Mouse (Mus musculus): ENCODE measurements around the gene Col27a1. TPM values are rescaled to one million over a fixed set of nuclear protein-coding genes. Genes with fewer than 3 reads are reported as not detected.

Col27a1 gene
- total RNA-seq, 2 experiments from 2014 or later: 1.2 TPM; not detected in 1

DNA sequence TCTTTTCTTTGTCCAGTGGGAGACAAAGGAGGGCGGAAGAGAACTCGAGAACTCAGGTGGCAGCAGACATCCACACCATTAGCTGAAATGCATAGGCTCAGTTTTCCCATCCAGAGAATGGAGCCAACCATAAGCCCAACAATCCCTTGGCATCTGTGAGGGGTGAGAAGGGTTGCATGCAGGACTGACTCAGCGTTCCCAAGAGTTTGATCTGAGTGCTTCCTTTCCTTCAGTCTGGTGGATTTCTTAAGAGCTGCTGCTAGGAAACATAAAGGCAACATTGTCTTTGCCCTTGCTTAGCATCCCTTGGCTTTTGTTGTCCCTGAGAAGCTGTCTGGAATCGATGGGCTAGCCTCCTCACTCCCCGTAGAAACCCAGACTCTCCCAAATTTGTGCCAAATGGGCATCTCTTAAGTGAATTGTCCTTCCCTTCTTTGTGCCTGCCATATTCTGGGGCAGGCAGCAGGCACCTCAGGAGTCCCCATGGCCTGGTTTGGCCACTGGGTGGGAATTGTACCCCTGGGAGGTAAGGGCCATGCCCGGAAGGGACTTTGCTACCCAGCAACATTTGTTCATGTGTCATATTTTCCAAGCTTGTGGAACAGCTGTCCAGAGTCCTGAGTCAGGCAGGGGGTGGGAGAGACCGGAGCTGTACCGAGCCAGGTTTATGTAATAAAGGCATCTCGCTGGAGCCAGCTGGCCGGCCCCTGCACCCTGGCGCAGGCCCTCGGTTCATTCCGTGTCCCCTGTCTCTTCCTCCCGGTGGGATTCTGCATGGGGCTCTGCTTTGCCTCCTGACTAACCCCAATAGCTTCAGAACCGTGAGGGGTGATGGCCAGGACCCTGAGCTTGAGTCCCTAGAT lies 7.5 kb downstream of the Col27a1 start:
- no peak for ATAC-seq (replicated peaks; ENCODE audit: low FRiP score, low TSS enrichment, poor library complexity, severe bottlenecking)

DNA sequence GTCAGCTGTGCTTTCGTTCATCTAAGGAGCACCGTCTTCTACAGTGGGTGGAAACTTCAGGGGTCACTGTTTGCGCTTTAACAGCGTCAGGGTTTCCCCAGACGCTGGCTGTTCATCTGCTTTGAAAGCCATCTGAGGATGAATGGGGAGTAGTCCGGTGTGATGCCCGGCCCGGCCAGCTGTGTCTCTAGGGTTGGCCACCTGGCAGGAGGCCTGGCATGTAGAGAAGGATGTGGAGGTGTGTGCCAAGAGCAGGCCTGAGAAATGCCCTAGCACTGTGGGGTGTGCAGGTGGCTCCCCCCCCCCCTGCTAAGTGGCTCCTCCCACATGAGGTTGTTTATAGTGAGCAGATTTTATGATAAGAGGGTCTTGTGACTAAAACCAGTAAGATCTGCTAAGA lies 8.4 kb downstream of the Col27a1 start:
- no peak for ATAC-seq (replicated peaks; ENCODE audit: low FRiP score, low TSS enrichment, poor library complexity, severe bottlenecking)

DNA sequence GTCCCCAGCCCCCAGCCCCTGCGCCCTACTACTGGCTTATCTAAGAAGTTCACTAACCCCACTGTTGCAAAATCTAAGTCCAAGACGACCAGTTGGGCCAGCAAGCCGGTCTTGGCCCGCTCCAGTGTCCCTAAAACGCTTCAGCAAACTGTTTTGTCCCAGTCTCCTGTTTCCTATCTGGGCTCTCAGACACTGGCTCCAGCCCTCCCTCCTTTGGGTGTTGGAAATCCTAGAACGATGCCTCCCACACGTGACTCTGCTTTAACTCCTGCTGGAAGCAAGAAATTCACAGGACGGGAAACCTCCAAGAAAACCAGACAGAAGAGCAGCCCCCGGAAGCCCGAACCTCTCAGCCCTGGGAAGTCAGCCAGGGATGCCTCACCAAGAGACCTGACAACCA lies 11.6 kb downstream of the Col27a1 start:
- ATAC-seq (replicated peaks; ENCODE audit: low FRiP score, low TSS enrichment, poor library complexity, severe bottlenecking): no peak

DNA sequence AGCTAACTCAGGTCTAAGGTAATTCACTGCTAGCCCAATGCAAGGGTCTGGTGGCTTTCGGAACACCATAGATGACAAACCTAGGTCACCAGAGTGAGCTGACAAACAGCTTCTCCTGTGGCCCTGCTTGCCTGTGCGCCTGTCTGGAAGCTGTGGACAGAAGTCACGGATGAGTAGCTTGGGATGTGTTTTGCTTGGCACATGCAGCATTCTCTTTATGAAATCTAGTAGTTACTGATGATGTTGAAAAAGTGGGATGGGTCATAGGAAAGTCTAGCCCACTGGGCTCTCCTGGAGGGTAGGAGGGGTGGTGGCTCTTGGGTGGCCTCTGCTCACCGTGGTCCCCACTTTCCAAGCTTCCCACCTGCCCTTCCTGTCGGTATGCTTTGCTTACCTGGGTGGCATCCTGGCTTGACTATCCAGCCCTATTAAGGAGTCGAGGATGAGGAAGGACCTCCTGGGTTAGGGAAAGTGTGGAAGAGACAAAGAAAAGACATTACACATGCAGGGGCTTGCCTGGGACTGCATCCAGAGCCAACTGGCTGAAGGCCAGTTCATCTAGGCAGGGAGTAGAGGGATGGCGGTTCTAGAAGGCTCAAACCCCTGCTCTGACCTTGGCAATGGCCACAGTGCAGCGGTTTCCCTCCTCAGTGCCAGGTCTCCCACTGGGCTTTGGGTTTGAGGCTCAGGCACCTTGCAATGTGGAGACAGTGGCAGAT lies 12.5 kb downstream of the Col27a1 start:
- ATAC-seq (replicated peaks; ENCODE audit: low FRiP score, low TSS enrichment, poor library complexity, severe bottlenecking): no peak

DNA sequence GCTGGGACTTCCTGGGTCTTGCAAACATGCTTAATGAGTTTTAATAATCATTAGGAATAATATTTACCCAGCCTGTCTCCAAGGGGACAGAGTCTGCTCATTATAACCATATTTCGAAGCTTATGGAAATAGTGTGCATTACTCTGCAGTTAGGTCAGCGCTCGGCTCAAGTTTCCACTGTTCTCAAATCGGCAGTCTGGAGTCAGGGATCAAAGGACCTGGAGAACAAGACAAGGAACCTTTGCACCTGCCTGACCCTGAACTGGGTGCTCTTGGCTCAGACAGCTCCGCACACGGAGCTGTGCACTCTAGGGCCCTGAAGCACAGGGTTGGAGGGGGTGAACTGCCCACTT lies 13.1 kb downstream of the Col27a1 start:
- no peak for ATAC-seq (replicated peaks; ENCODE audit: low FRiP score, low TSS enrichment, poor library complexity, severe bottlenecking)

DNA sequence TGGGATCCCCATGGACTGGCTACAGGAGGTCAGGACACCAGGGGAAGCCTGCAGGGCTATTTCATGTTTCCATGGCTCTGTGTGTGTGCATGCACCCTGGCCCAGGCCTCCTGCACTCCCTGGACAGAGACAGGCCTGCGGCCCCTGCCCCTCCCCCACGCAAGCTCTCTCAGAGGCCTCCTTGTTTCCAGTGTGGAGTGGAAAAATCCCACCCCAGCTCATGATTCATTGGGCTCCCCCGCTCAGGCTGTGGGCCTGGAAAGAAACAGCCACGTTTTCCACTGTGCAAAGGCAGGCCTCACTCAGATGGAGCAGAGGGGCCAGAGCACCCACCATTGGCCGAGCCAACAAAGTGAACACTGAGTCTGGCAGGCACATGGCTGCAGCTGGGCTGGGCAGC lies 15.1 kb downstream of the Col27a1 start:
- ATAC-seq (replicated peaks; ENCODE audit: low FRiP score, low TSS enrichment, poor library complexity, severe bottlenecking): no peak

DNA sequence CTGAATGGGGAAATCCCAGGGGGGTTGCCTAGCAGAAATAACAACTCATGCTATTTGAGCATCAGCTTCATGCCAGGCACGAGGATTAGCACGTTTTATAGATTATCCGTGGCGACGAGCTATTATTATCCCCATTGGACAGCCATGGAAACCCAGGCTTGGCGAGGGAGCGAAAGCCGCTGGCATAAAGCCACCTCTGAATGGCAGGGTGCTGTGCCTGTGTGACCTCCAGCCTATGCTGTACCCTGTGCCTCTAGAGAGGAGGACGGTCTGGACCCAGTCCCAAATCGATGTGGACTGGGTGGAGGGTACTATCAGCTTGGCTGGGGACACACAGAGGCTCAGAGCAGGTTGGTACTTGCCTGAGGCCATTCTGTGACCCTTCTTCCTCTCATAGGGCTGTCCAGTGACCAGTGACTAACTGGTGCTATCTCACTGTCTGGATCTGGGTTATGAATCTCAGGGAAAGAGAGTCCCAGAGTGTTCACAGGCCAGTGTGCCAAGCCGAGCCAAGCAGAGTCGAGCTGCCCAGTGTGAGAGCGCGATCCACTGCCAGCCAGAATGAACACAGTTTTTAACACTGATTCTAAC lies 16.3 kb downstream of the Col27a1 start:
- ATAC-seq (replicated peaks; ENCODE audit: low FRiP score, low TSS enrichment, poor library complexity, severe bottlenecking): no peak

DNA sequence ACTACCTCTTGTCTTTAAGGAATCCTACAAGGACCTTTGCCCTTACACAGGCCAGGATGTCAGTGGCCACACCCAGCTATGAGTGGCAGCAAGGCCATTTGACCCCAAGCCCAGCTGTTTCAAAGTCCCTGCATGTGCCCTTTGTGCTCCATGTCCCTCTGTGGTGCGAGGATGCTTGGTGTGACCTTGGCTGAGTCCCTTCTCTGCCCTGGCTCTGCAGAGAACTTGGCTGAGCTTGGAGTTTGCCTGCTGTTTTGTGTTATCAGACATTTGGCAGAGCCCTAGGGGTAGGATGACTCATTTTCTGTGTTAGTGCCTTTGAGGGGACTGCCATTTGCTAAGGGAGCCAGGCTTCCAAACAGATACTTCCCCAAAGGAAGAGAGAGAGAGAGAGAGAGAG lies 17.3 kb downstream of the Col27a1 start:
- no peak for ATAC-seq (replicated peaks; ENCODE audit: low FRiP score, low TSS enrichment, poor library complexity, severe bottlenecking)

DNA sequence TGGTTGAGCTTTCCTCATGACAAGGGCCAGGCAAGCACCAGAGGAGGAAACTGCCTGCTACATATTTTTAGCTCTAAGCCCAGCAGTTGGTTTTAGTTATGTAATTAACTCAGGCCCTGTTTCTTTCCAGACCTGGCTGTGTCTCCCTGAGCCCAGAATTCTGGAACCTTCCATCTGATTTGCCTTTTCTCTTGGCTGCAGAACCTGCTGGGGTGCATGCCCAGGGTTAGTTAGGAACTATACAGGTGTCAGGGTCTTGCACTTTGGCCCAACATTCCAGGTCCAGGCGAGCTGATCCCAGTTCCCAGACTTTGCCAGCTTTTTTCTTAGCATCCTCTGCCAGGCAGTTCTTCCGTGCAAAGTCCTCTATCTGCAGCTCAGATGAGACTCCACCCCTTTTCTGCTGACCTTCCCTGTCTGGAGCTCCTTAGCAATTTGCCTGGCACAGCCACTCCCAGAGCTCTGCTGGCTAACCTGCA lies 18.8 kb downstream of the Col27a1 start:
- no peak for ATAC-seq (replicated peaks; ENCODE audit: low FRiP score, low TSS enrichment, poor library complexity, severe bottlenecking)

DNA sequence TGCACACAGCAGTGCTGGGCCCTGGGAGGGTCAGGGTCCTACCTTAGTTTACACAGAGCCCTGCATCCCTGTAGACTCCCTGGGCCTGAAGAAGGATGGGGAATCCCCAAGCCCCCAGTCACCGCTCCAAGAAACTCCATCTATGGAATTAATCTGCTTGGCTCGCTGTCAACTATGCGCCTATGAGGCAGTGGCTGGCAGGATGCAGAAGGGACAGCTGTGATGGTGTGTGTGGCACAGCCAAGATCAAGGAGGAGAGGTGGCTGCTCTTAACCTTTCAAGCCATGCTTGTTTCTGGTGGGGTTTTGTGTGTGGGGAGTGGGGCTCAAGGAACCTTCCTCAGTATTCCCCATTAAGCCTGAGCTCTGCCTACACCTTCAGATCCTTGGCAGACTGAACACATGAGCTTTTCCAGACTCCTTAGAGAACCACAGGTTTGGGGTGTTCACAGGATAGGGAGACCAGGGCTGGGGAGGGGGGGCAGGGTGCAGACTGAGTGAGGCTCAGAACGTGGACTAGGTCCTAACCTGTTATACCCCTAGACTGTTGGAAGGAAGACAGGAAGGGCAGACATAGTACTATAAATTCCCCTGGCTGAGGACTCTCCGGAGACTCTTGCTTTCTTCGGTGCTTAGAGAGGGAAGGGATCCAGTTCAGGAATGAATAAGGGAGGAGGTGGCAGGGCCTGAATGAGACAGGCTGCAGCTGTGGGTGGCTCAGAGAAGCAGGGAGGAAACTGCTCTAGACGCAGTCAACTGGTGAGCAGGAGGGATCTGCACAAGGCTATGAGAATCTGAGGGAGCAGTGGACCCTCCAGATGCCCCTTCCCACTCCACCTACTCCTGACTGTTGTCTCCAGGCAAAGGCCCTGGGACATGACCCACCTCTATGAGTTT lies 20.0 kb downstream of the Col27a1 start:
- no peak for ATAC-seq (replicated peaks; ENCODE audit: low FRiP score, low TSS enrichment, poor library complexity, severe bottlenecking)

DNA sequence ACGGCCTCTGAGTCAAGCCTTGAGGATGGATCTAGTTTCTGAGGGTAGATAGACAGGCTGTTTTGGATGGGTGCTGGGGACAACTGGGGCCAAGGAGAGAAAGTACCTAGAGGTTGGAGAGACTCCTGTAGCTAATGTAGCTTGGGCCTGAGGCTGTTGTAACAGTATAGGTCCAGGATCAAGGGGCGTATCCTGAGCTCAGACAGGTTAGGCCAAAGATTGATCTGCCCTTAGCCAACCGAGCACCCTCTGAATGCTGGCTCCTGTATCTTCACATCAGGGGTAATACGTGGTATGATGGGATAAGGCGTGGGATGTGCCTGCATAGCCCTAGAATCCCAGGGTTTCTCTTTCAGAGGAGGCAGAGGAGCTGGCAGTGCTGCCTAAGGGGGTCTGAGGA lies 21.0 kb downstream of the Col27a1 start:
- no peak for ATAC-seq (replicated peaks; ENCODE audit: low FRiP score, low TSS enrichment, poor library complexity, severe bottlenecking)

DNA sequence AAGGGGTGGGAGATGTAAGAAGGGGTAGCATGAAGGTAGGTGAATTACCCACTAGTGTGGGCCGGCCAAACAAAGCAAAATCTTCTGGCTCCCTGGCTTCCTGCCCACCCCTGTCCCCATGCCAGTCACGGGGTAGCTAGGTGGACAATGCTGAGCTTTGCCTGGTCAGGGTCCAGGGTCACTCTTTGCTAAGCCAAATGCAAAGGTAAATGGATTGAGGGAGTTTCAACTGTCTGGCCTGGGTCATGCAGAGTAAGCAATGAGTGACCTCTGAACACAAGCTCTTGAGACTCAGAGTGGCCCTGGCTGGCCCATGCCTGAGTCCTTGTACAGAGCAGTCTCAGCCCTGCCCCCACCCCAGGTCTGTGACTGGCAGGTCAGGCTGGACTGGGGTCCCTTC lies 22.4 kb downstream of the Col27a1 start:
- ATAC-seq (replicated peaks; ENCODE audit: low FRiP score, low TSS enrichment, poor library complexity, severe bottlenecking): no peak

DNA sequence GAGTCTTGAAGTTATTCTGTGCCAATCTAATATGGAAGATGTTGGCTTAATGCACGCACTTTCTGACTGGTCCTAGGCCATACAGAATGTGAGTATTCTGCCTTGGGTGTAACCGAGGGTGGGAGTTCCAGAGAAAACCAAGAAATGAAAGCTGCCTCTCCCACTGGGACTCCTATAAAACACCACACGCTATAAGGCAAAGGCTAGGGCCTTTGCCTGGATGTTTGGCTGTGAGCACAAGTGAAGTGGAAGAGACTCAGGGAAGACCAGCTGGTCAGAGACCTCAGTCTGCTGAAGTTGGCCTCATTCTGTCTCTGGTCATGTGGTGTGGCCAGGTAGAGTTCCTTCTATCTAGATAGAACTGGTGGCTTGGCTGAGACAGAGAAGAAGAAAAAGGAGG lies 23.4 kb downstream of the Col27a1 start:
- ATAC-seq (replicated peaks; ENCODE audit: low FRiP score, low TSS enrichment, poor library complexity, severe bottlenecking): no peak

DNA sequence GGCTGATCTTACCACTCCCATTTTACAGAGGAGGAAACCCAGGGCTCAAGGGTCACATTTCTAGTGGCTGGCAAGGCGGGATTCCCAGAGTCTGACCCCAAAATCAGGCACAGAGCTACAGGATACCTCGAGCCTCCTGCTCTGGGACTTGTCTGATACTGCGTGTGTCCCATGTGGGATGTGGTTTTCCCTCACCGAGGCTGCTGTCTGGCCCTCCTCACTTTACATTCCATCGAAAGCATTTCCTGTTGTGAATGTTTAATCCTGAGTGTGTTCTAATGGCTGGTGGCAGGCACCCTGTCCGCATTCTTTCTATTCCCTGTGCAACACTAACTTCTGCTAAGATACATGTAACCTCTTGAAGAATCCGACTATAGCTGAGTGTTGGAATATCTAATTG lies 24.3 kb downstream of the Col27a1 start:
- no peak for ATAC-seq (replicated peaks; ENCODE audit: low FRiP score, low TSS enrichment, poor library complexity, severe bottlenecking)

DNA sequence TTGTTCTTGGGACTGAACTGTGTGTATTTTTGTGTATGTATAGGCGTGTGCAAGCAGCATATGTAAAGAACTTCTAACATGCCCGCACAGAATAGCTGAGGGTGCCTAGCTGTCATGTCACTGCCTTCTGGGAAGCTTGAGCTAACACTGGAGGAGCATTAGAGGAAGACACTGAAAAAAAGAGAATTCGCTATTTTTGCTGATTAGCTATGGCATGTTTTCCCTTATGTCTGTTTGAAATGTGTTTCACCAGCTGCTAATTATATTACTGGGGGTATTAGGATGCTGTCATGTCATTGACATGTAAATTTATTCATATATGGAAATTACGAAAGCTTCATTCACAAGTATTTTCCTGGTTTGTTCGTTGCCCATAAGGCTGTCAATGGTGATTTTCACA lies 24.9 kb downstream of the Col27a1 start:
- ATAC-seq (replicated peaks; ENCODE audit: low FRiP score, low TSS enrichment, poor library complexity, severe bottlenecking): no peak

DNA sequence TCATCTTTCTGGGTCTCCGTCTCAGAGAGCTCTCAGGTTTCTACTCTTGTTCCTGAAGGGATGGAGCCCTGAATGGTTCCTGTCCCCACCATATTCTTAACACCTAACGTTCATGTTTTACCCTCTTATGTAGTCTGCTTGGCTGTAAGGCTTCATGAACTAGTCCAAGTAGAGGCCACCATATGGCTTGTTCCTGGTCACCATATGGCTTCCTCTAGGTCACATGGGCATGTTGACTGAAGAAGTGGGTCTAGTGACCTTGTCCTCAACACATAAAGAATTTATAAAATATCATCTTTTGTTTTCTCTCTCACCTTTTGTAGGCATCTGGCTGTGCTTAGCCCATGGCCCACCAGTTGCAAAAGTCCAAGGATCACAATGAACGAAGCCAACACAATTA lies 27.2 kb downstream of the Col27a1 start:
- ATAC-seq (replicated peaks; ENCODE audit: low FRiP score, low TSS enrichment, poor library complexity, severe bottlenecking): no peak

DNA sequence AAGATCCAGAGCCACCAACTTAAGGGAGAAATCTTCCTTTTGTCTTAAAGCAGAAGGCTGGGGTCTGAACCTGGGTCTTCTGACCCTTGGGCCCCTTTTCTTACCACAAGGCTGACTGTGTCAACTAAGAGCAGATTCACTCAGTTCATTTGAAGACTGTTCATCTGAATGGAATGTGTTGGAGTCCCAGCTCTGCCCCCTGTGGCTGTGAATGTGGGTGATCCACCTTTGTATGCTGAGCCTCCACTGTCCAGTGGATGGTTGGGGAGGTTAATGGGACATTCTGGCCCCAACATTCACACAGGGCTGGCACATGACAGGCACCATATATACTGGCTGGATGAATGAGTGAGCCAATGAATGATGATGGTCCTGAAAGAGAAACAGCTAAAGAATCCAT lies 34.2 kb downstream of the Col27a1 start:
- ATAC-seq (replicated peaks; ENCODE audit: low FRiP score, low TSS enrichment, poor library complexity, severe bottlenecking): no peak

DNA sequence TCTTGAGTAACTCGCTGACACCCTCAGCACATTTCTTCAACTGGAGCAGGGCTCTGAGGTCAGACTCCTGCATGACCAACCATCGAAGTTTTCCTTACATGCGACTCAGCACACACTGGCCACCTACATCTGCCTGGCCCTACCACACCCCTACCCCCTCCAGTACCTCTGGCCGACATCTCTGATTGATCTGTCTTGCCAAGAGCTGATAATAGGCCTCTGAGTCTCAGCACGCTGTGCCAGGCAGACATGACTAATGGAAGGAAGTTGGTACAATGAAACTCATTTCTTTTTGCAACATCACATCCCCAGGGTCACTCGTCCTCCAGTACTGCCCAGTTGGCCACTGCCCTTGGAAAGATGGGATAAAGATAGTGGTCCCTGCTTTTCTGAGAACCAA lies 35.1 kb downstream of the Col27a1 start:
- ATAC-seq (replicated peaks; ENCODE audit: low FRiP score, low TSS enrichment, poor library complexity, severe bottlenecking): no peak

DNA sequence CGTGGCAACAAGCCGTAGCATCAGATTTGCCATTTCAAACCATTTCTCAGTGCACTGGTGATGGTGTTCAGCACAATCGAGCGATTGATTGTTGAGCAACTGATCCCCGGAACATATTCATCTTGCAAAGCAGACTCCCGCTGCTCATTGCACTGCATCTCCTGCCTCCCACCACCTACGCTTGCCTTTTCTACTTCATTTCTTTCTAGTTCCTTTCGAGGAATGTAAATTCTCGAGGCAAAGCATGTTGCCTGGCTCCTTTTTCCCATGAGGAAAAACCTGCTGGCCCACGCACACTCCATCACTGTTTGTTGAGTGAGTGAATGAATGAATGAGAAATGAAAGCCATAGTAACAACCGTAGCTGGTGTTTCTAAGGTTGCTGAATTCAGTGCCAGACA lies 38.0 kb downstream of the Col27a1 start:
- ATAC-seq (replicated peaks; ENCODE audit: low FRiP score, low TSS enrichment, poor library complexity, severe bottlenecking): no peak

DNA sequence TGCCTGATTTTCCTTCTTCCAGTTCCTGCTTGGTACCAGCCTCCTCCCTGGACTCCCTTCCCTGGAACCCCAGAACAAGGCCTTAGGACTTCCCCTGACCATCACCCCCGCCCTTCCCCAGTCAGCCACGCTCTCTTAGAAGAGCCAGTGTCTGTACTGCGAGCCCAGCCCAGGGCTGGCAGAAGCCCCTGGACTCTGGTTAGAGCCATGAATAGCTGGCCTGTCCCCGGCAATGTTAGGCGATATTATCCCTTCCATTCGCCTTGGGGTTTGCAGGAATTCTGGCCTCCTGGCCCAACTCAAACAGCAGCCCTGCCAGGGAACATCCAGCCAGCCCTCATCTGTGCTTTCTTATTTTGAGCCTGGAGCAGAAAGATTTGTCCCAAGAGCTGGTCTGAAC lies 39.9 kb downstream of the Col27a1 start:
- no peak for ATAC-seq (replicated peaks; ENCODE audit: low FRiP score, low TSS enrichment, poor library complexity, severe bottlenecking)

Measured in megakaryocyte-erythroid progenitor cell, adult 5-6 weeks (primary cell).